Comparison of ENCODE assay signal across 8 mouse cellular contexts in the genomic region with DNA sequence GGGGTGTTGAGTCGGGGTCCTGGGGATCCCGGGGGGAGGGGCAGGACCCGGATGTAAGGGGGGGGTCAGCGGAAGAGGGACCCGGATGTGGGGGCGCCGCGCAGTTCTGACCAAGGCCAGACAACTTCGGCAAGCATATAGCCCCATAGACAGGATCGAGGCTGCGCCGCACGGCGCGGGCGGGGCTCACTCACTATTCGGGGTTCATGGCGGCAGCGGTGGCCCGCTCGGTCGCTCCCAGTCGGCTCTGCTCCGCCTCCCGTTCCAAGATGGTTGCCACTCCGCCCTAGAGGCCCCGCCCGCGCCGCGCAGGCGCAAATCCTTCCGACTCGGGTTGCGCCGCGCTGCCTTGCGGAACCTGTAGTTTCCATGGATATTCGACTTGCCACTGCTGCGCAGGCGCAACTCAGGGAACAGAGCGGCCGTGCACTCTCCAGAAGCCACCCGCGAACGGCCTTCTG. TPM values are rescaled to one million over a fixed set of nuclear protein-coding genes. Genes with fewer than 3 reads are reported as not detected.
DNase-seq lines count a peak whose midpoint lies in the region; ATAC-seq lines count a peak whose summit lies in the region.

Gene Rab1b (minus strand): TSS at position 342 of the 461 bp plus-strand sequence.

- H3K27ac ChIP-seq in forebrain, embryonic 14.5 days (ENCODE audit: low read depth, low read length) = peak within 1 kb of the TSS; percentile 94
- peak within 1 kb of the TSS; percentile 99 for H3K27ac ChIP-seq in neural tube, embryonic 15.5 days (replicated peaks)

- H3K36me3 ChIP-seq in forebrain, embryonic 14.5 days (ENCODE audit: control insufficient read depth, insufficient read depth, low read length) = peaks cover 75% of the 10 kb centered on the region
- peaks cover 72% of the 10 kb centered on the region for H3K36me3 ChIP-seq in neural tube, embryonic 15.5 days

- intact Hi-C loops in heart, postnatal 14 days (cut with DNase I) = no loop called here

- WGBS in forebrain, embryonic 14.5 days = 0% methylated on average over 44 of the region's 46 CpGs
- whole genome bisulfite sequencing in neural tube, embryonic 15.5 days = under 1% methylated on average over 46 of the region's 46 CpGs

- no peaks in the 10 kb centered on the region for H3K9me3 ChIP-seq in forebrain, embryonic 14.5 days (replicated peaks; ENCODE audit: control insufficient read depth, low read length)
- no peaks in the 10 kb centered on the region for H3K9me3 ChIP-seq in neural tube, embryonic 15.5 days (replicated peaks)

- H3K4me2 ChIP-seq in forebrain, embryonic 14.5 days (ENCODE audit: low read length) = peak within 1 kb of the TSS; percentile 91
- H3K4me2 ChIP-seq in neural tube, embryonic 15.5 days = peak within 1 kb of the TSS; percentile 83

- peak within 1 kb of the TSS; percentile 92 for H3K9ac ChIP-seq in forebrain, embryonic 14.5 days (ENCODE audit: low read length)
- H3K9ac ChIP-seq in neural tube, embryonic 15.5 days (replicated peaks) = peak within 1 kb of the TSS; percentile 91

- ATAC-seq in forebrain, embryonic 14.5 days = peak; percentile 95
- ATAC-seq in neural tube, embryonic 15.5 days (ENCODE audit: low FRiP score) = peak; percentile 94

- peak; percentile 98 for DNase-seq in ES-CJ7 (ENCODE audit: low read depth, low spot score)
- peak; percentile 99 for DNase-seq in cerebellum, adult 11 months
- peak; percentile 99 for DNase-seq in forebrain, embryonic 14.5 days (ENCODE audit: low spot score)
- DNase-seq in heart, postnatal 14 days = peak; percentile 99
- peak; percentile 99 for DNase-seq in layer of hippocampus, adult 11-12 months (ENCODE audit: low spot score)
- DNase-seq in lung, adult 18-20 months = peak; percentile 98 to 99
- peak; percentile 98 for DNase-seq in testis, postnatal 14 days (ENCODE audit: low spot score)

- peak within 1 kb of the TSS; percentile 61 for H3K4me3 ChIP-seq in forebrain, embryonic 14.5 days (ENCODE audit: low read depth, low read length)
- peak within 1 kb of the TSS; percentile 73 for H3K4me3 ChIP-seq in neural tube, embryonic 15.5 days (replicated peaks)

- peaks cover 7% of the 10 kb centered on the region for H3K4me1 ChIP-seq in forebrain, embryonic 14.5 days (ENCODE audit: control insufficient read depth, insufficient read depth, low read length)
- H3K4me1 ChIP-seq in neural tube, embryonic 15.5 days = peaks cover 18% of the 10 kb centered on the region

- no peaks in the 10 kb centered on the region for H3K27me3 ChIP-seq in forebrain, embryonic 14.5 days (replicated peaks; ENCODE audit: control insufficient read depth, insufficient read depth, low read length)
- H3K27me3 ChIP-seq in neural tube, embryonic 15.5 days (replicated peaks) = no peaks in the 10 kb centered on the region

RNA-seq across cellular contexts. Expression of gene Rab1b, which starts in this region (rescaled TPM):
- 247 and 250 TPM in 2 replicates for polyA plus RNA-seq in forebrain, embryonic 14.5 days (2014; fragmentation: Nextera tagmentation; extraction: Ambion mirVana)
- total RNA-seq in heart, postnatal 14 days (2021) = 100 to 1,000 TPM; 187 to 192 TPM
- 205 and 218 TPM in 2 replicates for polyA plus RNA-seq in neural tube, embryonic 15.5 days (2015; fragmentation: Nextera tagmentation; extraction: Ambion mirVana)

Comparison
In these comparisons a context has a peak if more than half of its experiments do, and no peak if none do; other contexts are left out.
1. Peak in every context shown above with its lines: DNase-seq, ATAC-seq, H3K4me3 ChIP-seq and H3K27ac ChIP-seq.